Mouse (Mus musculus) frontal cortex, postnatal 25 days (tissue): Measurements from ENCODE around the gene Nup188.

Experiments
- DNase-seq, 2 experiments: peaks; one replicate each; pipeline ENCODE4 v3.0.0; 2022; ENCODE audit warnings: low spot score in 2 of 2

The Nup188 gene

GRCm38 (mm10) chr2:30285004-30285403 lies 1.2 kb upstream of the Nup188 start:
- no peak for DNase-seq

- DNase-seq, result no peak
Observed at GRCm38 (mm10) chr2:30285416-30286181, 598 bp upstream of the Nup188 start.

GRCm38 (mm10) chr2:30287027-30287373 lies 803 bp downstream of the Nup188 start:
- DNase-seq, result no peak

- DNase-seq, result no peak
Observed at GRCm38 (mm10) chr2:30299525-30299924, 13.3 kb downstream of the Nup188 start.

GRCm38 (mm10) chr2:30299966-30300365 lies 13.8 kb downstream of the Nup188 start:
- no peak for DNase-seq

- no peak for DNase-seq
Observed at GRCm38 (mm10) chr2:30306087-30306486, 19.9 kb downstream of the Nup188 start.

GRCm38 (mm10) chr2:30309351-30309750 lies 23.2 kb downstream of the Nup188 start:
- DNase-seq, result no peak

GRCm38 (mm10) chr2:30311481-30311880 lies 25.3 kb downstream of the Nup188 start:
- no peak for DNase-seq

GRCm38 (mm10) chr2:30316136-30316535 lies 29.9 kb downstream of the Nup188 start:
- DNase-seq, result no peak

- DNase-seq, result no peak
Observed at GRCm38 (mm10) chr2:30316955-30317354, 30.8 kb downstream of the Nup188 start.

GRCm38 (mm10) chr2:30319260-30319659 lies 33.1 kb downstream of the Nup188 start:
- no peak for DNase-seq

GRCm38 (mm10) chr2:30323111-30323510 lies 36.9 kb downstream of the Nup188 start:
- no peak for DNase-seq

GRCm38 (mm10) chr2:30325296-30325695 lies 39.1 kb downstream of the Nup188 start:
- no peak for DNase-seq

- no peak for DNase-seq
Observed at GRCm38 (mm10) chr2:30327276-30327675, 41.1 kb downstream of the Nup188 start.

GRCm38 (mm10) chr2:30328791-30329190 lies 42.6 kb downstream of the Nup188 start:
- no peak for DNase-seq

GRCm38 (mm10) chr2:30335324-30335723 lies 49.1 kb downstream of the Nup188 start:
- no peak for DNase-seq

- DNase-seq, result no peak
Observed at GRCm38 (mm10) chr2:30336174-30336915, 50.1 kb downstream of the Nup188 start.

- DNase-seq, result no peak
Observed at GRCm38 (mm10) chr2:30337179-30337578, 51.0 kb downstream of the Nup188 start.

- DNase-seq, result no peak
Observed at GRCm38 (mm10) chr2:30342061-30342460, 55.9 kb downstream of the Nup188 start.

- DNase-seq, result no peak
Observed at GRCm38 (mm10) chr2:30342544-30342943, 56.3 kb downstream of the Nup188 start.

GRCm38 (mm10) chr2:30343601-30344137 lies 57.5 kb downstream of the Nup188 start:
- no peak for DNase-seq

- DNase-seq, result no peak
Observed at GRCm38 (mm10) chr2:30345971-30346676, 59.9 kb downstream of the Nup188 start.
